Mouse (Mus musculus): ENCODE results near the gene Gpr137b.
"Not testable (repeated sequence)": the region's sequence is repeated elsewhere in the genome, so short reads cannot be mapped to it uniquely, and the experiment has no call there.

DNA sequence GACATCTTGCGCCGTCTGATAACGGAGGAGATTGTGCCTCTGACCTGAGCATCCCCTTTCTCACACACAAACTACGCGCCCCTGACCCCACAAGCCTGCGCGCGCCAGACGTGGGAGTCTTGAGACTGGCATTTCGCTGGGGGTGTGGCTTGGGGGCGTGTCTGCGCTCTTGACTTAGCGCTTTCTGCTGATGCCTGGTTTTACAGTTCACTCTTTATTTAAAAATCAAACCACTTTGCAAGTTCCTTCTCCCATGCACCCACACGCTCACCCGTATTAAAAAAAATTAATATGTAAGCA lies 232 bp upstream of the Gpr137b start:
- TF ChIP-seq CTCF (conservative IDR thresholded peaks at IDR 0.05; ENCODE audit: low read length); POU5F1 (IDR thresholded peaks at IDR 0.05; ENCODE audit: borderline replicate concordance, low read length): not testable (repeated sequence)
